ENCODE assay signal across 8 mouse cellular contexts in the genomic region with DNA sequence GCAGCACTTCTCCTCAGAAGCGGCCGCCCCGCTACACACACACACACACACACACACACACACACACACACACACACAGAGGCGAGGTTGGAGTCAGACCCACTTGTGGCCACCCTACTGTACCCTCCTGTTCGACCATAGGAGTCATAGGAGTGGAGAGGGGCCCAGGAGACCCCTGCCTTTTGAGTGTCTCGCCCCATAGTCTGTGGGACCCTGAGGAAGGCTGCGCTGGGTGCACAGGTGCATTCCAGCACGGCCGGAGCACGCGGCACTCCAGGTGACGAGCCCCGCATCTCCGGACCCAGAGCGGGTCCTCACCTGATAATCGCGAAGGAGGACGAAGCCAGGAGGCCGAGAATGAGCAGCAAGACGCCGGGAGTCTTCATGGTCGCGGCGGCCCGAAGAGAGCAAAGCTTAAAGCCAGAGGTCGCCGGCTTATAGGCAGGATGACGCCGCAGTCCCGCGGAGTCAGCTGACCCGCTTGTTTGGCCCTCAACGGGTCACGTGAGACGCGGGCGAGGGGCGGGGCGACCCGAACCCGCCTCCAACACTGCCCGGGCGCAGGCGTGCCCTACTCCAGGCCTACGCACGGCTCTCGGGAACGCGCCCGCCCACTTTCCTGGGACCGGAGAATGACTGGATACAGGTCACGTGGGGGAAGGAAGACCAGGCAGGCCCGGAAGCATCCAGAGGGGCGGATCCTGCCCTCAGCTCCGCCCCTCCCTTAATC. TPM values are rescaled to one million over a fixed set of nuclear protein-coding genes. Genes with fewer than 3 reads are reported as not detected.
DNase-seq lines count a peak whose midpoint lies in the region; ATAC-seq and TF ChIP-seq lines count a peak whose summit lies in the region.

Gene Ctsd, minus strand, starts transcription at position 620 of the 730 bp plus-strand sequence.

- H3K9ac ChIP-seq in hindbrain, postnatal 0 days (replicated peaks; ENCODE audit: low read length), result peak within 1 kb of the TSS; percentile 82

- under 1% methylated on average over 55 of the region's 55 CpGs for WGBS in hindbrain, postnatal 0 days

- peak; percentile 98 for ATAC-seq in hindbrain, postnatal 0 days
- peak; percentile 68 for ATAC-seq in megakaryocyte, adult 5-6 weeks (ENCODE audit: poor library complexity, severe bottlenecking)

- no peaks in the 10 kb centered on the region for H3K27me3 ChIP-seq in hindbrain, postnatal 0 days (ENCODE audit: insufficient read depth, low read length)

- intact Hi-C loops in gastrocnemius, adult 2 months (cut with DNase I), result loop anchor here (5.0 kb wide), 1 partner anchor 40 kb away; no protein-coding TSS in a partner anchor
- intact Hi-C loops in left cerebral cortex, adult 2 months (cut with DNase I), result loop anchor here (2.0 kb wide), 1 partner anchor 15 kb away; the partner anchor contains the start of gene Ifitm10

- peaks cover 16% of the 10 kb centered on the region for H3K4me1 ChIP-seq in hindbrain, postnatal 0 days (ENCODE audit: insufficient read depth, low read length)

- no peaks in the 10 kb centered on the region for H3K9me3 ChIP-seq in hindbrain, postnatal 0 days (ENCODE audit: low read length)

- H3K4me2 ChIP-seq in hindbrain, postnatal 0 days (ENCODE audit: low read depth, low read length), result peak within 1 kb of the TSS; percentile 85

- H3K27ac ChIP-seq in gastrocnemius, adult 2 months, result peak within 1 kb of the TSS; percentile 99
- H3K27ac ChIP-seq in hindbrain, postnatal 0 days, result peak within 1 kb of the TSS; percentile 82
- H3K27ac ChIP-seq in left cerebral cortex, adult 2 months, result peak within 1 kb of the TSS; percentile 88

- peak; percentile 89 for DNase-seq in WW6 (ENCODE audit: low read depth, low spot score)
- peak; percentile 84 to 98 for DNase-seq in cerebellum, postnatal 4 days (ENCODE audit: low spot score in 2 of 2)
- DNase-seq in gastrocnemius, adult 2 months, result peak; percentile 99
- DNase-seq in hindbrain, postnatal 0 days (ENCODE audit: low spot score), result peak; percentile 98
- peak; percentile 96 to 97 for DNase-seq in left cerebral cortex, adult 2 months (ENCODE audit: extremely low spot score in 1 of 2, low spot score in 2 of 2)
- DNase-seq in right cerebral cortex, adult 2 months (ENCODE audit: low spot score in 2 of 2), result peak; percentile 97
- DNase-seq in urinary bladder, postnatal 14 days (ENCODE audit: low spot score), result peak; percentile 99

- H3K36me3 ChIP-seq in hindbrain, postnatal 0 days (ENCODE audit: insufficient read depth, low read length), result peaks cover 26% of the 10 kb centered on the region

- no peak for TF ChIP-seq CTCF in gastrocnemius, adult 2 months (IDR thresholded peaks at IDR 0.05)
- no peak for TF ChIP-seq CTCF in hindbrain, postnatal 0 days (IDR thresholded peaks at IDR 0.05; ENCODE audit: low read depth)
- TF ChIP-seq CTCF in left cerebral cortex, adult 2 months (IDR thresholded peaks at IDR 0.05), result no peak

- H3K4me3 ChIP-seq in gastrocnemius, adult 2 months, result peak within 1 kb of the TSS; percentile 74
- H3K4me3 ChIP-seq in hindbrain, postnatal 0 days (ENCODE audit: low read length), result peak within 1 kb of the TSS; percentile 77
- peak within 1 kb of the TSS; percentile 100 for H3K4me3 ChIP-seq in left cerebral cortex, adult 2 months

RNA-seq across cellular contexts. Expression of gene Ctsd, which starts in this region (rescaled TPM):
- total RNA-seq in gastrocnemius, adult 2 months (2021), result 100 to 1,000 TPM; 411 to 467 TPM
- total RNA-seq in hindbrain, postnatal 0 days (2014; rRNA removed), result 638 and 755 TPM in 2 replicates
- 400 and 402 TPM in 2 replicates for polyA plus RNA-seq in hindbrain, postnatal 0 days (2015; fragmentation: Nextera tagmentation; extraction: Ambion mirVana)
- total RNA-seq in left cerebral cortex, adult 2 months (2021), result 100 to 1,000 TPM; 304 TPM
- 193 and 197 TPM in 2 replicates for total RNA-seq in megakaryocyte, adult 5-6 weeks (2015)
- 218 and 236 TPM in 2 replicates for total RNA-seq in megakaryocyte, adult 5-6 weeks (2017)

Comparison
In these comparisons a context has a peak if more than half of its experiments do, and no peak if none do; other contexts are left out.
1. Peak in every context shown above with its lines: DNase-seq, ATAC-seq, H3K4me3 ChIP-seq and H3K27ac ChIP-seq.